Mouse (Mus musculus): Measurements from ENCODE around the gene Jup.

Gene Jup

GRCm38 (mm10) chr11:100408076-100408834 lies 10.7 kb upstream of the Jup start:
- DNase-seq, result peak; percentile 85

DNA sequence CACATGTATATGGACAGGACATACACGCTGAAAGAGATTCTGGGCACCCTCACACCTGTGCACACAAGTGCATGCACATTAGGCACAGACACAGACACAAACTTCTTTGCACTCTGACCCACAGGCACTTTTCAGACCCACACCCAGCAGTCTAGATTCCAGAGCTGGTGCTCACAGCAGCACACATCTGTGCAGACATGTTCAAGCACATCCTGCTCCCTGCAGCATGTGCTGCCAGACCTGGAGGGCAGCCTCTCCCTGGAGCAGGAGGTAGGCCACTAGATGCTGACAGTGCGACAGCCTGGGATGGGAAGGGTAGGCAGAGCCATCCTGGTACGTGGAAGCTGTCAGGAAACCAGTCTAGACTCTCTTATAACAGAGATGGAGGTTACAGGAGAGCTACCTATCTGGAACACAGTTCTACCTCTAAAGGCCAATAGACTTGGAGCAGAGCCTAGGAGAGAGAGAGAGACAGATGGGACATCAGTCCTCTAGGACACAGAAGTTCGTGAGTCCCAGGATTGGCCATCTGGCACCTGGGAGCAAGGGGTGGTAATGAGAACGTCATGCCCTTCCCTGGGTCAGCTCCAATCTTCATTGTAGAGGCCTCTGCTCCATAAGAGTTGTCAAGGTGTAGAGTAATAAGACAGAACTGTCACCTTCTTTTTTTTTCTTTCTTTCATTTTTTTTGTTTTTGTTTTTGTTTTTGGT lies 9.6 kb upstream of the Jup start:
- DNase-seq, result no peak

DNA sequence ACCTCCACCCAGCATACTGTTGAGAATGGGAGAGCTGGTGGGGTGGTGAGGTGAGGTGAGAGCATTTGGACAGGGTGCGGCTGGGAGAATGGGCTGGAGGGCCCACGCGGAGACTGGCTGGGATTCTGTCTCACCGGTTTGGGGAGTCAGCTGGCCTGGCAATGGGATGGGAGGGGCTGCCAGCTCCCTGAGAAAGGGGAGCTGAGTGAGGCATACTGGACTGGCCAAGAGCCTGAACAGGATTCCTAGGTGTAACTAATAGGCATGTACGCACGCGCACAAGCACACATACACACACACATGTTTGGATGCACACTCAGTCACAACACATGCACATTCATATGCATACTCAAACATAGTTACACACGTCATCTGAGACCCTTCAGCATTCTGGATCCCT lies 8.7 kb upstream of the Jup start:
- DNase-seq, result no peak

- DNase-seq, result no peak
Measured at GRCm38 (mm10) chr11:100404456-100405074, 7.0 kb upstream of the Jup start.

DNA sequence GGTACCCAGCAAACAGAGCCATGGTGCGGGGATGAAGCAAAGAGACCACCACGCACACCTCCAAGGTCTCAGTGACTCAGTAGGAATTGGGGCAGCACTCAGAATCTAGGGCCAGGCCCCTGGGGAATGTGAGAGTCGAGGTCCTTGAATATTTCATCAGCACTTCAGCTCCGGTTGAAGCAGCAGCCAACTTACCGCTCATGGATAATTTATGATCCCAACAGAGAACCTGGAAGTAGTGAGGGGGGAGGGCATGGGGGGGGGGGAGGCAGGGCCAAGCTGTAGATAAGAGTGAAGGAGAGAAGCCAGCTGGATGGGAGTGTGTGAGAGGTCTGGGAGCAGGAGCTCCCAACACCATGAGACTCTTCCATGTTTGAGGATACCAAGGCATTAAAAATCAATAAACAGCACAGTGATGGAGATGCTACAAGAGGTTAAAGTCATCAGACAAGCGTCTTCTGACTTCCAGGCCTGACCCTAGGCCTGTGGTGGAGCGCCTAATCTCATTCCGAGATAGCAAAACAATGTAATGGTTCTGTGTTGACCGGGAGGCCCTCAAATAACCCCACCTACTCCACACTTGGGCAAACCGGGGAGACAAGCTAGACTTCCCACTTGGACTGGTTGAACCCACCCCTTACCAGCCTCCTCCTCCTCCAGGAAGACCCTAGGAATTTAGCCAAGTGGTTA lies 6.0 kb upstream of the Jup start:
- DNase-seq, result no peak

DNA sequence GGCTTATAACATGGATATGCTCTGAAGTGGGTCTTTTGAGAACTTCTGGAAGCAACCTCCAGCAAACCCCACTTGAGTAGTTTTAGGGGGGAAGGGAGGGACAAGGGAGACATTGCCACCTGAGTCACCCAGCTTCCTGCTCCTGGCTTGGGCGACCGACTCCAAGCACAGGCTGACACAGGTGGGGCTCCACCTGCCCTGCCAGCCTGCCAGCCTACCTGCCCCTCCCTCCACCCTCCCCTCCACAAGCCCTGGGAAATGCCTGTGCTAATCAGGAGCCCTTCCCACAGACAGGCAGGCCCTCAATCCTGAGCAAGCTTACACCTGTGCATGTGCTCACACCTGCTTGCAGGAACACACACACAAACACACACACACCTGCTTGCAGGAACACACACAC lies 5.1 kb upstream of the Jup start:
- DNase-seq, result no peak

GRCm38 (mm10) chr11:100402240-100402639 lies 4.7 kb upstream of the Jup start:
- DNase-seq, result no peak

DNA sequence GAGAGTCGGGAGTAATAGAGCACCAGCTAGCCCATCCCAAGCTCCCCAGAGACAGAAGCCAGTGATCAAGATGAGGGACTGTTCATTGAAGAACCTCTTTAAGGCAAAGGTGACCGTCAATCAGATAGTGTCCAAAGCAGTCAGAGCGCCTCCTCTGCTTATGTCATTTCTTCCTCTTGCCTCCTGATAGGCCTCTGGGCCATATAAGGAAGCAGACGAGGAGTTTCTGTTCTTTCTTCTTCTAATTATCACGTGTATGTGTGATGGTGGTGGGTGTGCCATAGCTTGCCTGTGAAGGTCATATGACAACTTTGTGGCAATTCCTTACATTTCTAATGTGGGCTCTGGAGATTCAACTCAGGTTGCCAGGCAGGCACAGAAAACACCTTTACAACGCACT lies 3.3 kb upstream of the Jup start:
- DNase-seq, result no peak

- DNase-seq, result no peak
Measured at GRCm38 (mm10) chr11:100399727-100400538, 2.4 kb upstream of the Jup start.

- peak; percentile 61 for DNase-seq
Measured at GRCm38 (mm10) chr11:100399320-100399719, 1.8 kb upstream of the Jup start.

GRCm38 (mm10) chr11:100398517-100398916 lies 954 bp upstream of the Jup start:
- DNase-seq, result no peak

GRCm38 (mm10) chr11:100396886-100397599 lies 520 bp downstream of the Jup start:
- DNase-seq, result peak; percentile 85

- peak; percentile 57 for DNase-seq
Measured at GRCm38 (mm10) chr11:100395861-100396631, 1.5 kb downstream of the Jup start.

GRCm38 (mm10) chr11:100395200-100395599 lies 2.4 kb downstream of the Jup start:
- DNase-seq, result no peak

- DNase-seq, result no peak
Measured at GRCm38 (mm10) chr11:100394353-100395074, 3.0 kb downstream of the Jup start.

DNA sequence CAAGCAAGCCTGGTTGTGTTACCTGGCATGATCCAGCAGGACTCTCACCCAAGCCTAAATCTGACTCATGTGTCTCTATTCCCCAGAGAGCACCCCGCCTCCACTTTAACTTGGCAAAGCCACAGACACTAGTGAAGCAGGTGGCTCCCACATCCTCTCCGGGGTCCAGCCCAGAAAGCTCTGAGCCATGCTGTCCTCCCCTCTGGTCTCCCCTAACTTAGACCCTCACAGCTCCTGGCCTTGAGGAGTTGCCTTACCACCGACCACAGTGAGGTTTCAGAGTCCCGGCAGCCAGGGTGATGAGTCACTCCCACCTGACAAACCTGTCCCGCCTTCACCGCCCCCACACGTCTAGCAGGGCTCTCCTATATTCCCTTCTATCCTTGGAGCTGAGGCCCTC lies 3.8 kb downstream of the Jup start:
- peak; percentile 56 for DNase-seq

GRCm38 (mm10) chr11:100392958-100393357 lies 4.6 kb downstream of the Jup start:
- no peak for DNase-seq

DNA sequence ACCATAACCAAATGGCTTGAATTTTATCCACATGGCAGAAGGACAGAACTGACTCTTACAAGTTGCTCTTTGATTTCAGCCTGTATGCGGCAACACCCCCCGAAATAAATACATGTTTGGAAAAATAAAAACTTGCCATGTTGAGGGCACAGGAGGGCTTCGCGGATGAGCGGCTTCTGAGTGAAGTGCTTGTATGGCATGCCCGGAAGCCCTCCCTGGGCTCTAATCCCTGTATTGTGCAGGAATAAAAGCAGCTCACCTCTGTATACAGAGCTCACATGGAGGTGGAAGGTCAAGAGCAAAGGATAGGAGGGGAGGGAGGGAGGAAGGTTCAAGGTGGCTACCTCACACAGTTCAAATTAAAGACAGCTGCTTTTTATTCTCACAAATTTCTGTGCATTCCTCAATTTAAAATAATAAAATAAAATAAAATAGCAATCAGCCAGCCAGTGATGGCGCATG lies 5.6 kb downstream of the Jup start:
- DNase-seq, result no peak

DNA sequence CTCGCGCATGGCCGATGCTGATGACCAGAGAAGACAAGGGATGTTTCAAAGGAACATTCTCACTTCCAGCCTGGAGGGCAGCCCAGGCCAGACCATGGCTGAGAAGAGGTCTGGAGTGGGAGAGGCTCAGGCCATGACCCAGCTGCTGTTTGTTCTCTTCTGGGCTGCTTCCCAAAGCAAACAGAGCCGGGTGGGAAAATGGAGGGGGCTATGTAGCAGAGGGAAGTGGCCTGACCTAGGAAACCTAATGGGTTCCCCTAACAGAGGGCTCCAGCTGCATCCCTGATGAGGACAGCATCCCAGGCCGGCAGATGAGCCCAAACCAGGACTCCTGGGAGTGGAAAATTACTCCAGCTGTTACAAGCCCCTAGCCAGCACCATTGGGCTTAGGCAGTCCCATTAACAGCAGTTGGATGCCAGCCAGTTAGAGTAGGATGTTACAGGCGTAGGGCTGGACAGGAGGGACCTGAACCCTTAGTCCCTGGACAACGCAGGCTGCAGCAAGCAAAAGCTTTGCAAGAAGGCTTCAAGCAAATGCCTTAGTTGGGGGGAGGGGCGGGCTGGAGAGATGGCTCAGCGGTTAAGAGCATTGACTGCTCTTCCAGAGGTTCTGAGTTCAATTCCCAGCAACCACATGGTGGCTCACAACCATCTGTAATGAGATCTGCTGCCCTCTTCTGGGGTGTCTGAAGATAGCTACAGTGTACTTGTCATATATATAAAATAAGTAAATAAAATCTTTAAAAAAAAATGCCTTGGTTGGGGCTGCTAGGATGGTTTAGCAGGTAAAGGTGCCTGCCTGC lies 6.3 kb downstream of the Jup start:
- no peak for DNase-seq
